Mouse (Mus musculus) midbrain, embryonic 16.5 days (tissue): ENCODE measurements at regions not wholly inside any gene's neighbourhood (a gene's known extent, or its start where the extent isn't known, plus 50 kb on each side); places are given as distances from the start of the nearest gene placed in this dataset.

ENCODE experiments used
- ATAC-seq: fragments of 200-750 bp; cut with Nextera tagmentation; 2 replicates; pipeline ENCODE4 v1.8.0; 2017; ENCODE audit warnings: moderate TSS enrichment
- H3K27ac ChIP-seq: fragments of 300-500 bp; sonication (generic); 2 replicates; pipeline ENCODE4 v1.5.1; 2014; ENCODE audit warnings: mild to moderate bottlenecking, low read length, mixed read lengths
- H3K27me3 ChIP-seq: fragments of 300-500 bp; sonication (generic); 2 replicates; pipeline ENCODE4 v1.6.1; 2014; ENCODE audit warnings: low read depth, low read length, mixed read lengths; ENCODE audit not compliant: control insufficient read depth, insufficient read depth
- H3K36me3 ChIP-seq: fragments of 300-500 bp; sonication (generic); 2 replicates; pipeline ENCODE4 v1.6.1; 2014; ENCODE audit warnings: mild to moderate bottlenecking, low read length, moderate library complexity, mixed read lengths; ENCODE audit not compliant: control insufficient read depth, insufficient read depth
- H3K4me1 ChIP-seq: fragments of 300-500 bp; sonication (generic); 2 replicates; pipeline ENCODE4 v1.6.1; 2014; ENCODE audit warnings: mild to moderate bottlenecking, low read length, mixed read lengths; ENCODE audit not compliant: control insufficient read depth, insufficient read depth
- H3K4me2 ChIP-seq: fragments of 300-500 bp; sonication (generic); 2 replicates; pipeline ENCODE4 v1.6.1; 2014; ENCODE audit warnings: mild to moderate bottlenecking, low read length, mixed read lengths
- H3K4me3 ChIP-seq: fragments of 300-500 bp; sonication (generic); 2 replicates; pipeline ENCODE4 v1.5.1; 2014; ENCODE audit warnings: low read depth, mild to moderate bottlenecking, low read length, moderate library complexity, mixed read lengths
- H3K9ac ChIP-seq: fragments of 300-500 bp; sonication (generic); 2 replicates; pipeline ENCODE4 v1.6.1; 2014; ENCODE audit warnings: low read depth, low read length, mixed read lengths
- H3K9me3 ChIP-seq: fragments of 300-500 bp; sonication (generic); replicated peaks from 2 replicates; pipeline ENCODE4 v1.6.1; 2014; ENCODE audit warnings: mild to moderate bottlenecking, low read length, mixed read lengths; ENCODE audit not compliant: control insufficient read depth, poor library complexity, severe bottlenecking
- WGBS: fragments of 180-500 bp; shearing (Covaris S2); extraction: QIAGEN DNeasy Blood & Tissue Kit; methylation state at CpG from one replicate; pipeline ENCODE4 v1.1.7; 2014; 5-methylcytosine and 5-hydroxymethylcytosine counted together

- no peak for ATAC-seq
- no peak overlapping the region for H3K4me2 ChIP-seq
- no peak overlapping the region for H3K9ac ChIP-seq
- no peaks in the 10 kb centered on the region for H3K27me3 ChIP-seq
- WGBS, result 85% methylated on average over 8 of the region's 8 CpGs
- no peak overlapping the region for H3K27ac ChIP-seq
- H3K4me1 ChIP-seq, result no peaks in the 10 kb centered on the region
- H3K36me3 ChIP-seq, result no peaks in the 10 kb centered on the region
- no peaks in the 10 kb centered on the region for H3K9me3 ChIP-seq
- no peak overlapping the region for H3K4me3 ChIP-seq
Observed at GRCm38 (mm10) chr13:60417015-60417414, 184.7 kb upstream of the Dapk1 start.

GRCm38 (mm10) chr13:60417436-60418158 lies 184.2 kb upstream of the Dapk1 start:
- 0 out of 2 replicates have a peak, but pooled peaks have one; percentile 51 for ATAC-seq
- 57% methylated on average over 14 of the region's 14 CpGs for WGBS
- Histone ChIP-seq H3K27ac (no peak overlapping the region), H3K36me3 (no peaks in the 10 kb centered on the region), H3K4me1 (no peaks in the 10 kb centered on the region), H3K4me3 (no peak overlapping the region), H3K4me2 (no peak overlapping the region), H3K9me3 (no peaks in the 10 kb centered on the region), H3K27me3 (no peaks in the 10 kb centered on the region), H3K9ac (no peak overlapping the region)

GRCm38 (mm10) chr13:60420386-60420785 lies 181.4 kb upstream of the Dapk1 start:
- H3K27me3 ChIP-seq, result no peaks in the 10 kb centered on the region
- H3K27ac ChIP-seq, result no peak overlapping the region
- WGBS, result 13% methylated on average over 7 of the region's 7 CpGs
- H3K9me3 ChIP-seq, result no peaks in the 10 kb centered on the region
- H3K4me3 ChIP-seq, result no peak overlapping the region
- no peaks in the 10 kb centered on the region for H3K36me3 ChIP-seq
- no peaks in the 10 kb centered on the region for H3K4me1 ChIP-seq
- H3K9ac ChIP-seq, result no peak overlapping the region
- no peak for ATAC-seq
- H3K4me2 ChIP-seq, result no peak overlapping the region

- Histone ChIP-seq H3K36me3 (no peaks in the 10 kb centered on the region), H3K4me3 (no peak overlapping the region), H3K4me2 (no peak overlapping the region), H3K27me3 (no peaks in the 10 kb centered on the region), H3K27ac (no peak overlapping the region), H3K4me1 (no peaks in the 10 kb centered on the region), H3K9me3 (no peaks in the 10 kb centered on the region), H3K9ac (no peak overlapping the region)
- WGBS, result 47% methylated on average over 3 of the region's 3 CpGs
- no peak for ATAC-seq
Observed at GRCm38 (mm10) chr13:60420842-60421696, 180.7 kb upstream of the Dapk1 start.

- no peak overlapping the region for H3K4me2 ChIP-seq
- H3K36me3 ChIP-seq, result no peaks in the 10 kb centered on the region
- H3K9ac ChIP-seq, result no peak overlapping the region
- H3K9me3 ChIP-seq, result no peaks in the 10 kb centered on the region
- H3K27me3 ChIP-seq, result no peaks in the 10 kb centered on the region
- H3K4me1 ChIP-seq, result peaks cover 4% of the 10 kb centered on the region
- no peak overlapping the region for H3K4me3 ChIP-seq
- ATAC-seq, result no peak
- 65% methylated on average over 6 of the region's 6 CpGs for WGBS
- H3K27ac ChIP-seq, result no peak overlapping the region
Observed at GRCm38 (mm10) chr13:60424267-60424666, 177.5 kb upstream of the Dapk1 start.

- H3K36me3 ChIP-seq, result no peaks in the 10 kb centered on the region
- H3K9ac ChIP-seq, result no peak overlapping the region
- H3K4me1 ChIP-seq, result peaks cover 4% of the 10 kb centered on the region
- H3K27me3 ChIP-seq, result no peaks in the 10 kb centered on the region
- no peak overlapping the region for H3K4me3 ChIP-seq
- H3K4me2 ChIP-seq, result no peak overlapping the region
- WGBS, result 65% methylated on average over 11 of the region's 11 CpGs
- no peak for ATAC-seq
- no peak overlapping the region for H3K27ac ChIP-seq
- no peaks in the 10 kb centered on the region for H3K9me3 ChIP-seq
Observed at GRCm38 (mm10) chr13:60425140-60425539, 176.6 kb upstream of the Dapk1 start.

GRCm38 (mm10) chr13:60425556-60425955 lies 176.2 kb upstream of the Dapk1 start:
- no peak for ATAC-seq
- H3K4me1 ChIP-seq, result peaks cover 4% of the 10 kb centered on the region
- H3K9me3 ChIP-seq, result no peaks in the 10 kb centered on the region
- no peak overlapping the region for H3K27ac ChIP-seq
- no peak overlapping the region for H3K4me3 ChIP-seq
- H3K36me3 ChIP-seq, result no peaks in the 10 kb centered on the region
- H3K4me2 ChIP-seq, result no peak overlapping the region
- no peaks in the 10 kb centered on the region for H3K27me3 ChIP-seq
- H3K9ac ChIP-seq, result no peak overlapping the region
- 89% methylated on average over 6 of the region's 6 CpGs for WGBS

- no peak overlapping the region for H3K4me3 ChIP-seq
- WGBS, result 89% methylated on average over 12 of the region's 12 CpGs
- no peaks in the 10 kb centered on the region for H3K9me3 ChIP-seq
- H3K36me3 ChIP-seq, result no peaks in the 10 kb centered on the region
- no peaks in the 10 kb centered on the region for H3K27me3 ChIP-seq
- H3K27ac ChIP-seq, result no peak overlapping the region
- no peak for ATAC-seq
- H3K4me2 ChIP-seq, result no peak overlapping the region
- H3K9ac ChIP-seq, result no peak overlapping the region
- H3K4me1 ChIP-seq, result peaks cover 4% of the 10 kb centered on the region
Observed at GRCm38 (mm10) chr13:60426192-60426840, 175.4 kb upstream of the Dapk1 start.

GRCm38 (mm10) chr13:60427077-60427476 lies 174.7 kb upstream of the Dapk1 start:
- peak; percentile 54; the same call in 1 of the 2 replicates for ATAC-seq
- Histone ChIP-seq H3K4me1 (peaks cover 4% of the 10 kb centered on the region), H3K27me3 (no peaks in the 10 kb centered on the region), H3K4me2 (no peak overlapping the region), H3K4me3 (no peak overlapping the region), H3K36me3 (no peaks in the 10 kb centered on the region), H3K27ac (no peak overlapping the region), H3K9ac (no peak overlapping the region), H3K9me3 (no peaks in the 10 kb centered on the region)
- 65% methylated on average over 6 of the region's 7 CpGs for whole genome bisulfite sequencing
